Mouse (Mus musculus) heart, postnatal 0 days (tissue): Measurements from ENCODE around the gene Hspa8. TPM values are rescaled to one million over a fixed set of nuclear protein-coding genes. Genes with fewer than 3 reads are reported as not detected.
"Not testable (repeated sequence)": the region's sequence is repeated elsewhere in the genome, so short reads cannot be mapped to it uniquely, and the experiment has no call there.

Experiments used
- ATAC-seq: fragments of 200-750 bp; cut with Nextera tagmentation; 2 replicates; pipeline ENCODE4 v1.8.0; 2017; ENCODE audit warnings: low read depth, moderate number of reproducible peaks, moderate library complexity; ENCODE audit not compliant: insufficient read depth
- DNase-seq: peaks from one replicate; pipeline ENCODE4 v3.0.0-alpha.2; 2016; ENCODE audit warnings: low spot score
- H3K27ac ChIP-seq: fragments of 300-500 bp; sonication (generic); 2 replicates; pipeline ENCODE4 v1.5.1; 2014; ENCODE audit warnings: low read depth, mild to moderate bottlenecking
- H3K27me3 ChIP-seq: fragments of 300-500 bp; sonication (generic); 2 replicates; pipeline ENCODE4 v1.6.1; 2014; ENCODE audit warnings: low read length, mixed read lengths; ENCODE audit not compliant: control insufficient read depth, insufficient read depth
- H3K36me3 ChIP-seq: fragments of 300-500 bp; sonication (generic); replicated peaks from 2 replicates; pipeline ENCODE4 v1.6.1; 2014; ENCODE audit warnings: low read length, mixed read lengths; ENCODE audit not compliant: control insufficient read depth, insufficient read depth
- H3K4me1 ChIP-seq: fragments of 300-500 bp; sonication (generic); 2 replicates; pipeline ENCODE4 v1.6.1; 2014; ENCODE audit warnings: antibody characterized with exemption; ENCODE audit not compliant: control insufficient read depth, insufficient read depth
- H3K4me2 ChIP-seq: fragments of 300-500 bp; sonication (generic); 2 replicates; pipeline ENCODE4 v1.6.1; 2014; ENCODE audit warnings: low read depth, mild to moderate bottlenecking, low read length, moderate library complexity
- H3K4me3 ChIP-seq: fragments of 300-500 bp; sonication (generic); 2 replicates; pipeline ENCODE4 v1.5.1; 2014; ENCODE audit warnings: low read depth, low read length
- H3K9ac ChIP-seq: fragments of 300-500 bp; sonication (generic); replicated peaks from 2 replicates; pipeline ENCODE4 v1.6.1; 2014; ENCODE audit warnings: low read depth, low read length, mixed read lengths
- H3K9me3 ChIP-seq: fragments of 300-500 bp; sonication (generic); replicated peaks from 2 replicates; pipeline ENCODE4 v1.6.1; 2016; ENCODE audit warnings: low read length; ENCODE audit not compliant: control insufficient read depth
- CTCF ChIP-seq: IDR thresholded peaks from 2 replicates; pipeline ENCODE4 v1.5.1; 2016; ENCODE audit warnings: antibody characterized with exemption, control low read depth, low read depth
- EP300 ChIP-seq: IDR thresholded peaks from 2 replicates; pipeline ENCODE4 v1.6.1; 2016; ENCODE audit warnings: antibody characterized with exemption, low read depth
- WGBS: fragments of 180-500 bp; shearing (Covaris S2); extraction: QIAGEN DNeasy Blood & Tissue Kit; methylation state at CpG from one replicate; pipeline ENCODE4 v1.1.7; 2014; 5-methylcytosine and 5-hydroxymethylcytosine counted together
- polyA plus RNA-seq: library from polyadenylated mRNA; unstranded; fragments of >200 nt; fragmentation: Nextera tagmentation; extraction: Ambion mirVana; gene quantifications from 2 replicates; pipeline ENCODE4 v1.2.1, GENCODE M21; 2015
- total RNA-seq: library from RNA; depleted of rRNA; stranded (reverse); fragments of >200 nt; gene quantifications from 2 replicates; pipeline ENCODE4 v1.2.3, GENCODE M21; 2014; ENCODE audit warnings: low replicate concordance

Hspa8 gene
- total and polyA plus RNA-seq, 2 experiments from 2014 or later: 1,298 to 2,627 TPM

DNA sequence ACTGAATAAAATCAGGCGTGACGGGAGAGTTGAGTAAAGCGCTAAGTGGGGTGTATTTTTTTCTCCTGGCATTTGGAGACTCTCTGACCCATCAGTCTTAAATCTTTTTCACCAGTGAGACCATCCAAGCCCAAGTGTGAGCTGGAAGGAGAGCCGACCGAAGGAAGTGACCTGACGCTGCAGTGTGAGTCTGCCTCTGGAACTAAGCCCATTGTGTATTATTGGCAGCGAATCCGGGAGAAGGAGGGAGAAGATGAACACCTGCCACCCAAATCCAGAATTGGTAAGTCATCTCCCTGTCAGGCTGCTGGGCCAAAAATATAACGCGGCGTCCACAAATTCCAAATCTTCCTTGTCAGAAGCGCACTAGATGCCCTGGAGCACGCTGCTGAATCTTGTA, 28.5 kb upstream of the Hspa8 start:
- Histone ChIP-seq H3K4me2 (no peak overlapping the region), H3K27me3 (no peaks in the 10 kb centered on the region), H3K4me1 (peaks cover 8% of the 10 kb centered on the region), H3K9me3 (no peaks in the 10 kb centered on the region), H3K4me3 (no peak overlapping the region), H3K36me3 (no peaks in the 10 kb centered on the region), H3K9ac (no peak overlapping the region), H3K27ac (no peak overlapping the region)
- DNase-seq (no peak), ATAC-seq (no peak)
- no peak for TF ChIP-seq CTCF
- TF ChIP-seq EP300: no peak
- WGBS: 57% methylated on average over 13 of the region's 13 CpGs

DNA sequence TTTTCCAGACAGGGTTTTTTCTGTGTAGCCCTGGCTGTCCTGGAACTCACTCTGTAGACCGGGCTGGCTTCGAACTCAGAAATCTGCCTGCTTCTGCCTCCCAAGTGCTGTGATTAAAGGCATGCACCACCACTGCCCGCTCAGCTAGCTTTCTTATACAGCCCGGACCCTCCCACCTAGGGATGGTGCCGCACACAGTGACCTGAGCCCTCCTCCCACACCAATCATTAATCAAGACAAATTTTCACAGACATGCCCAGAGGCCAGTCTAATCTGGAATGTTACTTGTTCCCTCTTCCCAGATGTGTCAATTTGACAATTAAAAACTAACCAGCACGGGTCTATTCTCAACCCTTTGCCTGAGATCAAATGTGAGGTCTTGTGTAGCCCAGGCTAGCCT, 27.6 kb upstream of the Hspa8 start:
- not testable (repeated sequence) for H3K4me3 ChIP-seq, DNase-seq, H3K36me3 ChIP-seq, ATAC-seq, H3K27ac ChIP-seq, H3K27me3 ChIP-seq, H3K9ac ChIP-seq, H3K9me3 ChIP-seq, H3K4me1 ChIP-seq, H3K4me2 ChIP-seq
- 74% methylated on average over 6 of the region's 6 CpGs for WGBS

- Histone ChIP-seq H3K27me3 (no peaks in the 10 kb centered on the region), H3K9ac (no peak overlapping the region), H3K4me2 (no peak overlapping the region), H3K36me3 (no peaks in the 10 kb centered on the region), H3K4me3 (no peak overlapping the region), H3K9me3 (no peaks in the 10 kb centered on the region), H3K4me1 (peaks cover 8% of the 10 kb centered on the region), H3K27ac (no peak overlapping the region)
- ATAC-seq: no peak
- TF ChIP-seq EP300 (no peak), CTCF (no peak)
- no peak for DNase-seq
- 73% methylated on average over 4 of the region's 4 CpGs for WGBS
These were observed 26.9 kb upstream of the Hspa8 start for GRCm38 (mm10) chr9:40773869-40774268.

- DNase-seq: no peak
- Histone ChIP-seq H3K4me2 (no peak overlapping the region), H3K9me3 (no peaks in the 10 kb centered on the region), H3K27me3 (no peaks in the 10 kb centered on the region), H3K4me1 (peaks cover 12% of the 10 kb centered on the region), H3K4me3 (no peak overlapping the region), H3K36me3 (no peaks in the 10 kb centered on the region), H3K9ac (no peak overlapping the region), H3K27ac (peak overlapping the region; percentile 80)
- no peak for ATAC-seq
- TF ChIP-seq CTCF: no peak
- TF ChIP-seq EP300: no peak
- WGBS: 67% methylated on average over 1 of the region's 1 CpGs
These were observed 24.7 kb upstream of the Hspa8 start for GRCm38 (mm10) chr9:40776044-40776443.

DNA sequence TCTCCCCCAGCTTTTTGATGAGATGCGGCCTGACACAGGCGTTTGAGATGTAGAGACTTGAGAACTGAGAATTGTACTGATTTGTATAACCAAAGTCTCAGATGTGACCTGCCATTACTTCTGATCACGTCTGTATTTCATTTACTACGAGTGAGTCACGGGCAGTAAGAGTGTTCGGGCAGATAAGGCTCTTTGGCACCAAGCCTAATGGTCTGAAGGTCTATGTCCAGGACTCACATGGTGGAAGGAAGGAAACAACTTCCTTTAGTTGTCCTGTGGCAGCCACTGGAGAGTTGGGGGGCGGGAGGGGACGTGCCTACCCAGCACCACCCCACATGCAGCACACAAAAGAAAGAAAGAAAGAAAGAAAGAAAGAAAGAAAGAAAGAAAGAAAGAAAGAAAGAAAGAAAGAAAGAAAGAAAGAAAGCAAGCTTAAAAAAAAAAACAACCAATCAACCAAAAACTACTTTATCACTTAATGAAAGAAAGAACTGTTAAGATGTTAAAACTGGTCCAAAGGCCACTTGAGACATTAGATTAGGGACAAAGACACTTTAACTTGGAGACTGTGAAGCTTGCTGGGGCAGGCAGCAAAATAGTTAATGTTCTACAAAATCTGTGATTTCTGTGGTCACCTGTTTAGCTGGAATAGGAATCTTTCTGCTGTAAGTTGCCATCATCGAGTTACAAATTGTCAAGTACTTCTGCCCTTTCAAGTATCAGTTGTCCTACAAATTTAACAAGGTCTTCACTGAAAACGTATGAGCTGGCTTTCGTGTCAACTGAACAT, 24.1 kb upstream of the Hspa8 start:
- TF ChIP-seq EP300: no peak; the same call in 1 of the 2 replicates
- TF ChIP-seq CTCF: no peak
- Histone ChIP-seq H3K27me3 (no peaks in the 10 kb centered on the region), H3K4me1 (peaks cover 13% of the 10 kb centered on the region), H3K4me2 (no peak overlapping the region), H3K36me3 (no peaks in the 10 kb centered on the region), H3K4me3 (no peak overlapping the region), H3K9me3 (no peaks in the 10 kb centered on the region), H3K27ac (peak overlapping the region; percentile 80), H3K9ac (no peak overlapping the region)
- peak; percentile 66 for DNase-seq
- peak; percentile 68; the same call in 1 of the 2 replicates for ATAC-seq
- 47% methylated on average over 11 of the region's 11 CpGs for WGBS

GRCm38 (mm10) chr9:40780111-40780510, 20.7 kb upstream of the Hspa8 start:
- DNase-seq (no peak), ATAC-seq (no peak)
- no peak overlapping the region for H3K9ac ChIP-seq
- no peaks in the 10 kb centered on the region for H3K27me3 ChIP-seq
- no peaks in the 10 kb centered on the region for H3K36me3 ChIP-seq
- no peak overlapping the region for H3K4me3 ChIP-seq
- TF ChIP-seq EP300: no peak
- no peak for TF ChIP-seq CTCF
- H3K4me1 ChIP-seq: peaks cover 19% of the 10 kb centered on the region
- peak overlapping the region; percentile 87 for H3K27ac ChIP-seq
- no peak overlapping the region for H3K4me2 ChIP-seq
- 54% methylated on average over 3 of the region's 3 CpGs for WGBS
- H3K9me3 ChIP-seq: no peaks in the 10 kb centered on the region
